Mouse (Mus musculus) hindbrain, embryonic 10.5 days (tissue): ENCODE results near the gene Gja5. TPM values are rescaled to one million over a fixed set of nuclear protein-coding genes. Genes with fewer than 3 reads are reported as not detected.
A peak's percentile ranks its signal among the peaks of the same experiment; 100 is the strongest.

Experiments
- DNase-seq: peaks from one replicate; pipeline ENCODE4 v3.0.0-alpha.2; 2017; ENCODE audit warnings: low spot score
- H3K27ac ChIP-seq: fragments of 300-500 bp; sonication (generic); 2 replicates; pipeline ENCODE4 v1.5.1; 2016; ENCODE audit warnings: mild to moderate bottlenecking, moderate library complexity
- H3K27me3 ChIP-seq: fragments of 300-500 bp; sonication (generic); 2 replicates; pipeline ENCODE4 v1.6.1; 2016; ENCODE audit warnings: mild to moderate bottlenecking; ENCODE audit not compliant: poor library complexity, insufficient read depth, severe bottlenecking
- H3K36me3 ChIP-seq: fragments of 300-500 bp; sonication (generic); 2 replicates; pipeline ENCODE4 v1.6.1; 2016; ENCODE audit warnings: mild to moderate bottlenecking, moderate library complexity
- H3K4me1 ChIP-seq: fragments of 300-500 bp; sonication (generic); replicated peaks from 2 replicates; pipeline ENCODE4 v1.6.1; 2016; ENCODE audit warnings: mild to moderate bottlenecking
- H3K4me3 ChIP-seq: fragments of 300-500 bp; sonication (generic); 2 replicates; pipeline ENCODE4 v1.5.1; 2016; ENCODE audit warnings: mild to moderate bottlenecking, moderate library complexity
- H3K9me3 ChIP-seq: fragments of 300-500 bp; sonication (generic); 2 replicates; pipeline ENCODE4 v1.6.1; 2016; ENCODE audit warnings: mild to moderate bottlenecking, moderate library complexity
- WGBS: fragments of 180-500 bp; shearing (Covaris S2); methylation state at CpG from one replicate; pipeline ENCODE4 v1.1.7; 2016; 5-methylcytosine and 5-hydroxymethylcytosine counted together
- polyA plus RNA-seq: library from polyadenylated mRNA; unstranded; fragments of >200 nt; fragmentation: Nextera tagmentation; extraction: Ambion mirVana; gene quantifications from 2 replicates; pipeline ENCODE4 v1.2.1, GENCODE M21; 2016

Gja5 gene
- polyA plus RNA-seq, 1 experiment from 2014 or later, result 8.1 TPM

DNA sequence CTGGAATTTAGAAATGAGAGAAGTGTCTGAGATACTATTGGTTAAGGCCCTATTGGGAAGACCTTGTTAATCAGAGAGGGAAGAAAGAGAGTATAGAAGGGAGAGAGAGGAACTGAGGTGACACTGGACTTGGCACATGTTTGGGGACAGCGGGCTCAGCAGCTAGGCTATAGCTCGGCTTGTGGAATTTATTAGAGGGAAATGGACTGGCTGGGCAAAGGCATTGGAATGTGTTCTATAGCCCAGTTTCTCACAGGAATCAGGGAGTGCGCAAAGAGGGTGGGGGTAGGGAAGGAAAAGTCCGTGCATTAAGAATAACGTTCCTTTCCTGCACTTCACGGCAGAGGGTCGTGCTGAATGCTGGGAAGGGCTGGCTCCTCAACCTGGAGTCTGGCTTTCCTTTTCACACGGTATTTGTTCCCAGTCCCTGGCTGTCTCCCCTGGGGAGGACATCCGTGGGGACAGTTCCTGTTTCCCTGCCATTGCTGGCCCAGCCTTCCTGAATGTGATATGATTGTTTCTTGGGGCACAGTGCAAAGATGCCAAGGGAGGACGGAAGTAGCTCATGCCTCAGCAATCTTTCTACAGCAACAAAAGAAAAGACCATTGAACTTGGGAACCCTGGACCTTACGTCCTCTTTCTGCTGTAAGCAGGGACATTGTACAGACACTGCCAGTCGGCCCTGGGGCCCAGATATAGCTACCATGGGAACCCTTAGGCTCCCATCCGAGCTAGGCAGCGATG lies 49.2 kb downstream of the Gja5 start:
- H3K27ac ChIP-seq, result no peak overlapping the region
- H3K4me3 ChIP-seq, result no peak overlapping the region
- peaks cover 6% of the 10 kb centered on the region; the same call in 1 of the 2 replicates for H3K4me1 ChIP-seq
- no peaks in the 10 kb centered on the region for H3K9me3 ChIP-seq
- WGBS, result 55% methylated on average over 14 of the region's 14 CpGs
- no peaks in the 10 kb centered on the region for H3K36me3 ChIP-seq
- DNase-seq, result no peak
- no peaks in the 10 kb centered on the region for H3K27me3 ChIP-seq

DNA sequence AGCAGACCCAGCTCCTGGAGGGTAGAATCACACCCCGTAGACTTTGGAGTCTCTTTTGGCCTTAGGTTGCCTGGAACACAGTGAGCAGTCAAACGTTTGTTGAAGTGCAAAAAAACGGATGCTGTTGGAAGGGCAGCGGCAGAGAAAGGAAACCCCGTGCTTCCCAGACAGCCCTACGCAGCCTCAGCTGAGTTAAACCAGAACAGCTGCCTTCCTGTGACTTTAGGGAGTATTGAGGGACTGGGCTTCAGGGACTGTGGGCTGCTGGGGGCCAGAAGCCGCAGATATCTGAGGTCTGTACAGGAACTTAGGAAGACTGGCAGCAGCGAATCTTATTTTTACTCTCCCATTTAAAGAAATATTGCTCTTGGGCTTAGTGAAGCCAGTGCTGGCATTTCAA lies 56.1 kb downstream of the Gja5 start:
- WGBS, result 49% methylated on average over 8 of the region's 8 CpGs
- H3K27ac ChIP-seq, result no peak overlapping the region
- DNase-seq, result no peak
- H3K4me3 ChIP-seq, result no peak overlapping the region
- H3K9me3 ChIP-seq, result no peaks in the 10 kb centered on the region
- H3K27me3 ChIP-seq, result 0 out of 2 replicates have a peak, but pooled peaks cover 3% of the 10 kb centered on the region
- H3K4me1 ChIP-seq, result peaks cover 13% of the 10 kb centered on the region
- no peaks in the 10 kb centered on the region for H3K36me3 ChIP-seq

GRCm38 (mm10) chr3:96963088-96964034 lies 58.9 kb downstream of the Gja5 start:
- no peak overlapping the region for H3K4me3 ChIP-seq
- H3K9me3 ChIP-seq, result no peaks in the 10 kb centered on the region
- peak; percentile 22 for DNase-seq
- whole genome bisulfite sequencing, result 57% methylated on average over 12 of the region's 12 CpGs
- H3K36me3 ChIP-seq, result no peaks in the 10 kb centered on the region
- peaks cover 13% of the 10 kb centered on the region for H3K4me1 ChIP-seq
- 0 out of 2 replicates have a peak, but pooled peaks cover 3% of the 10 kb centered on the region for H3K27me3 ChIP-seq
- no peak overlapping the region for H3K27ac ChIP-seq

DNA sequence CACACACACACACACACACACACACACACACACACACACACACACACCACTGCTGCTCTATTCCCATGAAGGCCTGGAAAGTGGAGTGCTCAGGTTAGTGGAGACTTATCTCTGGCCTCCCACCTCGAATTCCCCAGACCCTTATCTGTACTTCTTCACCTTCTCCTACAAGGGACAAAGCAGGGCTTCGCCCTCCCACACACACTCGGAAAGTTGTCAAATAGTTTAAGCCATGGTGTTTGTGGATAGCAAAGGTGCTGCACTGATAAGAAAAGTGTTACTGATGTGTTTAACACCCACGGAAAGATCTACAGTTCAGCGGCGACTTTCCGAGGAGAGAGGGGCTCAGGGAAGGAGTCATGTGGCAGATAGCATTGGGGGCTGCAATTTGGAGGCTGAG lies 66.5 kb downstream of the Gja5 start:
- H3K4me1 ChIP-seq, result no peaks in the 10 kb centered on the region
- no peaks in the 10 kb centered on the region for H3K9me3 ChIP-seq
- H3K27me3 ChIP-seq, result no peaks in the 10 kb centered on the region
- no peaks in the 10 kb centered on the region for H3K36me3 ChIP-seq
- H3K4me3 ChIP-seq, result no peak overlapping the region
- no peak for DNase-seq
- H3K27ac ChIP-seq, result no peak overlapping the region
- 60% methylated on average over 7 of the region's 7 CpGs for WGBS

DNA sequence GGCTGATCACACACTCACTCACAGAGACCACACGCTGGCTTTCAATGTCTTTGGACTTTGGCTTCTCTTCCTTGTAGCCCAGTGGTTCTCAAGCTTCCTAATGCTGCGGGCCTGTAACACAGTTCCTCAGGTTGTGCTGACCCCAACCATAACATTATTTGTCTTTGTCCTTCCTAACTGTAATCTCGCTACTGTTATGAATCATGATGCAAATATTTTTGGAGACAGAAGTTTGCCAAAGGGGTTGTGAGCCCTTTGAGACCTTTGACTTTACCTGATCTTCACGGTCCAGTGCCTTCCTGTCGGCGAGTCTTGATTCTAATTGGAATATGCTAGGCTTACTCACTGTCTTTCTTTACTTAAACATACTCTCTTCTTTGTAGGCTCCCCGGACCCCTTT lies 70.0 kb downstream of the Gja5 start:
- H3K9me3 ChIP-seq, result no peaks in the 10 kb centered on the region
- H3K4me1 ChIP-seq, result no peaks in the 10 kb centered on the region
- DNase-seq, result no peak
- no peak overlapping the region for H3K4me3 ChIP-seq
- no peaks in the 10 kb centered on the region for H3K27me3 ChIP-seq
- 88% methylated on average over 7 of the region's 7 CpGs for WGBS
- no peak overlapping the region for H3K27ac ChIP-seq
- H3K36me3 ChIP-seq, result no peaks in the 10 kb centered on the region

DNA sequence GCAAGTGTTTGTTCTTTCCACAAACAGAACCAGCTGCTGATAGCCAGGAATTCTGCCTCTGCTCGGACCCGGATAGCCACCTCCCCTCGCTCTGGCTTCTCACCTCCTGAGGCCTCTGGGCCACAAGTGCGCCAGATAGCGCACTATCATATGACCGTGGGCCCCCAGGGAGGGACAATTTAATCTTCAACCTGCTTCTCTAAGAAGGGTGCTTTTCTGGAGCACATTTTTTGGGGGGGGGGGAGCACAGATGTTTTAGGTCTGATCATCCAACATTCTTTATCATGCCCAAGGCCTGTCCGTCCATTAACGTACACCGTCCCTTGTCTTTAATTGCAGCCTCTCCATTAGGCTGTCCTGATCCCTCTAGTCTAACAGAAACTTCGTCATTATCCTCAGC lies 71.1 kb downstream of the Gja5 start:
- WGBS, result 90% methylated on average over 10 of the region's 10 CpGs
- Histone ChIP-seq H3K9me3 (no peaks in the 10 kb centered on the region), H3K36me3 (no peaks in the 10 kb centered on the region), H3K4me3 (no peak overlapping the region), H3K4me1 (no peaks in the 10 kb centered on the region; the same call in 1 of the 2 replicates), H3K27ac (no peak overlapping the region), H3K27me3 (no peaks in the 10 kb centered on the region)
- no peak for DNase-seq

- no peaks in the 10 kb centered on the region for H3K9me3 ChIP-seq
- H3K4me1 ChIP-seq, result no peaks in the 10 kb centered on the region; the same call in 1 of the 2 replicates
- no peak overlapping the region for H3K27ac ChIP-seq
- WGBS, result 96% methylated on average over 2 of the region's 2 CpGs
- DNase-seq, result no peak
- no peaks in the 10 kb centered on the region for H3K36me3 ChIP-seq
- H3K4me3 ChIP-seq, result no peak overlapping the region
- no peaks in the 10 kb centered on the region for H3K27me3 ChIP-seq
Observed at GRCm38 (mm10) chr3:96977507-96977906, 73.0 kb downstream of the Gja5 start.

DNA sequence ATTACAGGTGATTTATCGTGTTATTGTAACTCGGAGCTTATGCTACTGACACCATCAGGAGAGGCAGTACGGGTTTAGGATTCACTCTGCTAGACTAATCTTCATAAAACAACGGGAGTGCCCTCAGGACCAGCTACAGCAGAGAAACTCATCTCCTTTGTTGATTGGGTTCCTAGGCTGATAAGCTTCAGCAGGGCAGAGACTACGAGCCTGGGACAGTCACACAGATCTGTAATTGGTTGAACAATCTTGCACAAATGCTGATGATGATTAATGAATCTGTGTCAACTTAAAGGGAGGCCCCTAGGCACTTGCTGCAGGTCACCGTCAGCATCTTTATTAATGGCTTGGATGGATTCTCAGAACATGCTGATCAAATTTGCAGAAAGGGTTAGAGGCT lies 74.0 kb downstream of the Gja5 start:
- no peak overlapping the region for H3K27ac ChIP-seq
- no peak overlapping the region for H3K4me3 ChIP-seq
- no peak for DNase-seq

GRCm38 (mm10) chr3:96979020-96979419 lies 74.5 kb downstream of the Gja5 start:
- Histone ChIP-seq H3K27ac (no peak overlapping the region), H3K27me3 (no peaks in the 10 kb centered on the region), H3K9me3 (no peaks in the 10 kb centered on the region), H3K4me1 (no peaks in the 10 kb centered on the region; the same call in 1 of the 2 replicates), H3K4me3 (no peak overlapping the region), H3K36me3 (no peaks in the 10 kb centered on the region)
- WGBS, result 89% methylated on average over 3 of the region's 3 CpGs
- no peak for DNase-seq

More for the DNA sequence above, 74.0 kb downstream of the Gja5 start:
- no peaks in the 10 kb centered on the region; the same call in 1 of the 2 replicates for H3K4me1 ChIP-seq
- no peaks in the 10 kb centered on the region for H3K36me3 ChIP-seq
- WGBS, result 78% methylated on average over 6 of the region's 6 CpGs
- no peaks in the 10 kb centered on the region for H3K9me3 ChIP-seq
- H3K27me3 ChIP-seq, result no peaks in the 10 kb centered on the region

DNA sequence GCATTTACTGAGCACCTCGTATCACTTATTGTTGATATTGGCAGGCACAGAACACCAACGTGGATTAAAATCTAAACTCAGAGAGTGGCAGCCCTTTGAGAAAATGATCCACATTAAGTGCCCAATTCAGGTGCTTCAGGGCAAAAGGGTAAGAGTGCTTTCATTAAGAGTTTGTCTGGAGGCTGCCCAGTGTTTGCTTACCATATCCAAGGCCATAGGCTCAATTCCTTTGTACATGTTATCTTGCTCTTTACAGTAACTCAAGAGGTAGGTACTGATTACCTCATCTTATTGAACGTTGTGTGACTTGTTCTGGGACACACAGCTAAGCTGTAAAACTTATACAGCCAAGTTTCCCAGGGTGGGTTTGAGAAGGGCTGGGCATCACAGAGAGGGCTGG lies 77.3 kb downstream of the Gja5 start:
- H3K4me1 ChIP-seq, result no peaks in the 10 kb centered on the region; the same call in 1 of the 2 replicates
- no peak overlapping the region for H3K27ac ChIP-seq
- DNase-seq, result no peak
- H3K9me3 ChIP-seq, result no peaks in the 10 kb centered on the region
- H3K27me3 ChIP-seq, result no peaks in the 10 kb centered on the region
- H3K4me3 ChIP-seq, result no peak overlapping the region
- 86% methylated on average over 3 of the region's 3 CpGs for WGBS
- no peaks in the 10 kb centered on the region for H3K36me3 ChIP-seq

- H3K9me3 ChIP-seq, result no peaks in the 10 kb centered on the region
- no peaks in the 10 kb centered on the region for H3K36me3 ChIP-seq
- WGBS, result 91% methylated on average over 2 of the region's 2 CpGs
- no peaks in the 10 kb centered on the region for H3K27me3 ChIP-seq
- DNase-seq, result no peak
- no peaks in the 10 kb centered on the region; the same call in 1 of the 2 replicates for H3K4me1 ChIP-seq
- no peak overlapping the region for H3K27ac ChIP-seq
- no peak overlapping the region for H3K4me3 ChIP-seq
Observed at GRCm38 (mm10) chr3:96982666-96983065, 78.2 kb downstream of the Gja5 start.

DNA sequence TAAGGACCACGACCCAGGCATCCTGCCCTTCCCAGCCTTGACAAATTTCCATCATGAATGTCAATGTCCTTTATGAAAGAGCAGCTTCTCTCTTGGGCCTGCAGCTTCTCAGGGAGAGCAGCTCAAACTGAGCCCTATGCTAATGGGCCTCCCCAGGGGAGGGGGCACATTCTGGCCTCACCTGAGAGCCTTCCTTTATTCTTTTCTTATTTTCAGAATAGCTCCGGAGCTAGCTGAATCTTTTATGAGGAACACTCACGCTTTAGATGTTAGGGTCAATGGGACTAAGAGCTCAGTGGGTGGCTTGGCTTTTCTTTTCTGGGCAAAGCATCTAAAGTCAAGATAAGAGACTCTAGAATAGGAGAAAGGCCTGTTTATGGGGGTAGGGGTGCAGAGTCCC lies 88.0 kb downstream of the Gja5 start:
- no peaks in the 10 kb centered on the region for H3K9me3 ChIP-seq
- no peak overlapping the region for H3K27ac ChIP-seq
- H3K27me3 ChIP-seq, result no peaks in the 10 kb centered on the region
- no peak overlapping the region for H3K4me3 ChIP-seq
- WGBS, result 21% methylated on average over 3 of the region's 3 CpGs
- no peaks in the 10 kb centered on the region for H3K36me3 ChIP-seq
- DNase-seq, result no peak
- peaks cover 8% of the 10 kb centered on the region; the same call in 1 of the 2 replicates for H3K4me1 ChIP-seq

DNA sequence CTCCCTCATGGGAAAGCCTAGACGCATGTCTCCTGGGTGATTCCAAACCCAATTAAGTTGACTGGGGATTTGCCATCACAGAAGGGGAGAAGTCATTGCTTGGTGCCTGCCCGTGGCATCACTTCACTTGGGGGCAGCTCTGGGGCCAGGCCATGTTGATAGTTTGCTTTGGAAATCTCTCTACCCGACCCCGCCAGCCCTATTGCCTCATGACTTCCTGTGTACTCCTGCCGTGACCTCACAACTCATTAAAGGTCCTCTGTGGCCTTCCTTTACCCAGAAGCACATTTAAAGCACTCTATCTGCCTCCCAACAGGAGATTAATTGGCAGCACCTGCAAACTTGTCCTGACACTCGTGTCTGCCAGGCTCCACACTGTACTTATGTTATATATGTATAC lies 93.3 kb downstream of the Gja5 start:
- Histone ChIP-seq H3K9me3 (no peaks in the 10 kb centered on the region), H3K27ac (no peak overlapping the region), H3K36me3 (no peaks in the 10 kb centered on the region), H3K4me3 (no peak overlapping the region), H3K4me1 (peaks cover 10% of the 10 kb centered on the region; the same call in 1 of the 2 replicates), H3K27me3 (no peaks in the 10 kb centered on the region)
- no peak for DNase-seq
- WGBS, result 67% methylated on average over 6 of the region's 6 CpGs
